Mouse (Mus musculus): ENCODE measurements at regions not wholly inside any gene's neighbourhood (a gene's known extent, or its start where the extent isn't known, plus 50 kb on each side); places are given as distances from the start of the nearest gene placed in this dataset.
A peak's percentile ranks its signal among the peaks of the same experiment; 100 is the strongest.

GRCm38 (mm10) chr6:81563192-81563591 lies 360.3 kb upstream of the Gcfc2 start:
- intact Hi-C loops (cut with DNase I), result no loop called here
- DNase-seq, result no peak

DNA sequence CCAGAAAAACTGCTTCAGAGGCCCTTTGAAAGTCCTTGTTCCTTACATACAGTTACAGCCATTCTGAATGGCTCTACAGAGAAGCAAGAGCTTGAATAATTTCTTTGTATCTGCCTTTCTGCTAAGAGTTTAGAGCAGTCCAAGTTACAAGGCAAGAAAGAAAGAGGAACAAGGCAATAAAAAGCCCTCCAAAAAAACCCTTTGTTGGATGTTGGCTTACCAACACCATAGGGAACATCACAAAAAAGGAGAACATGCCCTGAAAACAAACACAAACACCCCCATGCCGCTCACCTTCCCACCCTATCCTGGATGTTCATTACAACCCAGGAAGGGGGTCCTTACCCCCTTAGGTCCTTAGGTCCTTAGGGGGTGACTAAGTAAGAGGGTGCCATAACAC lies 359.2 kb upstream of the Gcfc2 start:
- intact Hi-C loops (cut with DNase I), result no loop called here
- no peak for DNase-seq

- DNase-seq, result no peak
- intact Hi-C loops (cut with DNase I), result no loop called here
These were observed 336.9 kb upstream of the Gcfc2 start for GRCm38 (mm10) chr6:81586441-81587117.

- intact Hi-C loops (cut with DNase I), result no loop called here
- DNase-seq, result no peak
These were observed 333.7 kb upstream of the Gcfc2 start for GRCm38 (mm10) chr6:81589727-81590126.

GRCm38 (mm10) chr6:81595926-81596325 lies 327.5 kb upstream of the Gcfc2 start:
- intact Hi-C loops (cut with DNase I), result no loop called here

DNA sequence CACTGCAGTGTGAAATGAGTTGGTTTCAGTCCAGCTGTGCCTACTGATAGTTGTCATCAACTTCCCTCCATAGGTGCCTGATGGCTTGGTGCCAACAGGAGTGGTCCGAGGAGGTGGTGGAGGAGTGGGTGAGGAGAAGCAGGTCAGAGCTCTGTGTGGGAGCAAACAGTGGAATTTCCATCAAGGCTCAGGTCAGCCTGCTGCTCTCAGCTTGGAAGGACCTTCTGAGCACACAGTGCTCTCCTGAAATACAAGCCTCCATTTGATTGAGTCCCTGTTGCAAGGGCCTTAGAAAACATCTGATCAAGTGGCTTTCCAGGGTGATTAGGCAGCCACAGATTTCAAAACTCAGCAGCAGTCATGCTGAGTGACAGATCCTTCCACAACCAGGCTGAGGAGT lies 314.8 kb upstream of the Gcfc2 start:
- no peak for DNase-seq
- intact Hi-C loops (cut with DNase I), result no loop called here

More at GRCm38 (mm10) chr6:81595926-81596325, 327.5 kb upstream of the Gcfc2 start:
- DNase-seq, result no peak

DNA sequence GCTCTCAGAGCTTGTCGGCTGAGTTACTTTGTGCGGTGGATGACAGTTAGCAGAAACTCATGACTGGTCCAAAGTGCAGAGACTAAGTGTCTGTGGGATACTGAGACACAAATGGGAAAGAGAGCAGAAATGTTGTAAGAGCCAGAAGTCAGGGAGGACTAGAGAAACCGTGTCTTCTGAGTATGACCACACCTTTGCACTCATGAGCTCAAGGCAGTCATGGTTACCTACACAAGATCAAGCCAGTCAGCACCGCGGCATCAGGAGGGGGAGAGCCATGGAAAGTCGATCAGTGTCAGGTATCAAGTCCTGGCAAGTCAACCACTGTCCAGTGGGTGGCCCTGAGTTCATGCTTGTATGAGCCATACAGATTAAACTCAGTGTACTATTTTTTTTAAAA lies 311.5 kb upstream of the Gcfc2 start:
- intact Hi-C loops (cut with DNase I), result no loop called here
- DNase-seq, result no peak

DNA sequence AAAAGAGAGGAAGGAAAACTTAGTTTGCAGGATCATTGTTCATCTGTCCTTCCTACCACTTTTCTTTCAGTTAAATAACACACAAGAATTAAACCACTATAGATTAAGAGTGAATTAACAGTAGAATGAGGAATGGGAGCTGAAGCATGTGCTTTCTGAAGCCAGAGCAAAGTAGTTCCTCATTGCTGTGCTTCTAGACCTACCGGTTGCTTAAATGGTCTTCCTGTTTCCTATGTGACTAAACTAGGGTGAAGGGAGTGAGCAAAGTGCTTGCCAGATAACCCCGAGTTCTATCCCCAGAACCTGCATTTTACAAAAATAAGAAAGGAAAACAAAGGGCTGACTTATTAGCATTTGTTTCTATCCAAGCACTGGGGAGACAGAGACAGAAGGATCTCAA lies 305.5 kb upstream of the Gcfc2 start:
- no peak for DNase-seq
- intact Hi-C loops (cut with DNase I), result no loop called here

DNA sequence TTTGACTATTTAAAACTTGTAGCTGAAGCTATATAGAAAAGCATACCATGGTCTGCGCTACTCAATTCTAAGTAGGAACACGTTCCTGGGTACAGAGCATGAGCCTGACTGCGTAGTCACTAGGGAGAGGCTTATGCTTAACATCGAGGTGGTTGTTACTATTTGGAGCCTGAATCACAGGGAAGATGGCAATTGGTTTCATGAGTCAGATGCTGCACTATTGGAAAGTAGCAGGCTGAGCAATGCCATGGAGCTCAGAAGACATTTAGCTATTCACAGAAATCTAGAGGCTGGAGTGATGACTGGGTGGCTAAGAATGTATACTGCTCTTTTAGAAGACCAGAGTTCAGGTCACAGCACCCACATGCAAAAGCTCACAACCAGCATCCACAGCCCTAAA lies 302.4 kb upstream of the Gcfc2 start:
- no peak for DNase-seq

DNA sequence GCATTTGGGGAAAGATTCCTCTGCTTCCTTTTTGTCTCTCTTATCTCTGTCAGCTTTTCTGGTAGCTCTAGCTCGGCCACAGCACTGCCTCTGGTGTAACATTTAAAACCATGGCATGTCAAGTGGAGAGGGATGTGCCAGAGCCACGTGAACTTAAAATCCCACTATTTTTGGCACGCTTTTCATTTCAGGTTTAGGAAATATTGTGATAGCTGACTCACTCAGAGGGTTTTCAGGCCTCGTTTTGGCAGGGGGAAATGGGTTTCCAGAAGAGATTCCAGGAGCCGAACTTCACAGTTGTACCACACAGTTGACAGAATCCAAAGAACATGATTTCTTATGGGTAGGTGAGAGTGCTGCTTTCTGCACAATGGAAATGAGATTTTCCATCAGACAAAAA lies 300.8 kb upstream of the Gcfc2 start:
- no peak for DNase-seq
- intact Hi-C loops (cut with DNase I), result no loop called here

More for the DNA sequence above, 302.4 kb upstream of the Gcfc2 start:
- intact Hi-C loops (cut with DNase I), result no loop called here

DNA sequence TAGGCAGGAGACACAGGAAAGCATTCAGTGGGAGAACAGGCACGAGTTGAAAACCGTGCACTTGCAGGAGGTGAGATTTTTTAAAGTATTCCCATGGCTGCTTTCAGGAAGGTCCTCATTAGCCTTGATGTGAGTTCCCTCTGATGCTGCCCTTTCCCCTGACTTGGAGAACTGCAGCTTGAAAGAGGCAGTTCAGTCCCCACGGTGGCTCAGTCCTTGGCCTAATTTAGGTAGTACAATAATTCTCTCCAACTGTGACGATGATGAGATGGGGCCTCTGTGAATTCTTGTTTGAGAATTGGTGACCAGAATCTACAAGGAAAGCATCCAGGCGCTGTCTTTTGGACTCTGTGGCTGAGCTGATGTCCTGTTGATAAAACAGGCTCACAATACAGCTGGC lies 298.5 kb upstream of the Gcfc2 start:
- no peak for DNase-seq
- intact Hi-C loops (cut with DNase I), result no loop called here

DNA sequence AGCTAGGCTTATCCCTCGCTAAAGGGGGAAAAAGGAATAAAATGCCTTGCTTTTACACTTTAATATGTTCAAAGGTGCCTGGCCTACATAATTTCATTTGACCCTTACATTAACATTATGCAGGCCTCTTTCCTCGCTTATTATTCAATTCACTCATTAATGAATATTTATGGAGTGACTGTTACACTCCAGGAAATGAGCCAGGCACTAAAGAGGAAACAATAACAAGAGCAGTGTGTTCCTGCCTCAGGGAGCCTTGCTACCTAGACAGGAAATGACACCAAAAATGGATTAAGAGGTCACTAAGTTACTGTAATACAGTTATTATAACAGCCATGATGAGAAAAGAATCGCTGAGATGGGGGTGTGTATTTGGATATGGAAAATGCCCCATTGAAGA lies 289.9 kb upstream of the Gcfc2 start:
- intact Hi-C loops (cut with DNase I), result no loop called here
- no peak for DNase-seq

- intact Hi-C loops (cut with DNase I), result no loop called here
- no peak for DNase-seq
These were observed 275.7 kb upstream of the Gcfc2 start for GRCm38 (mm10) chr6:81647615-81648375.

GRCm38 (mm10) chr6:81651856-81652255 lies 271.6 kb upstream of the Gcfc2 start:
- no peak for DNase-seq
- intact Hi-C loops (cut with DNase I), result no loop called here

- intact Hi-C loops (cut with DNase I), result no loop called here
These were observed 268.3 kb upstream of the Gcfc2 start for GRCm38 (mm10) chr6:81655205-81655604.

DNA sequence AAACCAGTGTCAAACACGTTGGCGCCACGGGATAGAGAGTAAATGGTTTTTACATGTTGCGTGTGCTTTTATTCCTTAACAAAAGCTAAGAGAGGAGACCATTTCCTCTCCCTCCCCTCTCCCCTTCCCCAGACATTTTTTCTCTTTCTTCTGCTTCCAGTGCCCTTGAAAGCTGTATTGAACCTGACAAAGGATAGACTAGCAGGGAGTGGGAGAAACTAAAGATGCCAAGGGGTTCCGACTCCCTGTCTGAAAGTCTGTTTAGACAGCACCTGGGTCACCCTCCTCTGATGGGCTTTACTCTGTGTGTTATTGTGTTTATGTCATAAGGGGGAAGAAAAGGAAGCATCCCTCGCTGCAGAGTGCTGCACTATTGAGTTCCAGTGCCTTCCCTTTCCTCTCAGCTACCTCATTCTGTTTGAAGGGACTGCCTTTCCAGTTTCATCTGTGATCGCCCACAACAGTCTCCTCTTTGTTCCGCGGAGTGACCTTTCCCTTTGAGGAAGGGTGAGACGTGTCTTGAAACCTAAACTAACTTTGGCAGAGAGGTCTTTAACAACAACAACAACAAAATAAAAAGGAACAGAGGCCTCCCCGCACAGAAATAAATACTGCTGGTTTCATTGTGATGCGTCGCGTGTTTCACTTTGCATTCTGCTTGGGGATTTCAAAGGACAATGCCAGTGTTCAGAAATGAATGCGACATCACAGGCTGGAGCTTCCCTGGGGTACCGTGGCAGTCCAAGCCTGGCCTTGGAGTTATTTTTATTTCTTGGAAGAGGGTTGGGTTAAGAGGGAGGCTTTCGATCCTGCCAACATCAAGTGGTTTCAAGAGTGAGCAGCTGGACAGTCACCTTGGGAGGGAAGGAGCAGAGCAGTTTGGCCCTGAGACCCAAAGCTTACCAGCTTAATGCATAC lies 262.7 kb upstream of the Gcfc2 start:
- intact Hi-C loops (cut with DNase I), result no loop called here
- DNase-seq, result peak in 1 of 2 experiments; percentile 10

More at GRCm38 (mm10) chr6:81655205-81655604, 268.3 kb upstream of the Gcfc2 start:
- no peak for DNase-seq

DNA sequence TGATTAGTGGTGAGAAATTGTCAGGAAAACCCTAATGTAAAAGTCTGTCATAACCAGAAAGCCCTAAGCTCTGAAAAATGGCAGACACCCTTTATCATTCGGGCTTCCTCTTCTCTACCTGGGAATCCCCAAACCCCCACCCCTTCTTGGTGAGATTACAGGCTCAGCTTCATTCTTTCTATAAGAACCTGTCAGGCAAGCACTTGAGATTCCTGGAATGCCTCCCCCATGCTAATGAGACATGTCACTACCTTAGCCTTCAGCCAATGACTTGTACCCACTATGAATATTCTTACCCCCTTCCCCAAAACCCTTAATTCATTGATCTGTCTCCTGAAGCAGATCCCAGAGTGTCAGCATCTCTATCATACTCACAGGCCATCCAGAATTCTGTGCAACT lies 254.5 kb upstream of the Gcfc2 start:
- intact Hi-C loops (cut with DNase I), result no loop called here
- no peak for DNase-seq

- DNase-seq, result no peak
These were observed 250.2 kb upstream of the Gcfc2 start for GRCm38 (mm10) chr6:81673316-81673715.

DNA sequence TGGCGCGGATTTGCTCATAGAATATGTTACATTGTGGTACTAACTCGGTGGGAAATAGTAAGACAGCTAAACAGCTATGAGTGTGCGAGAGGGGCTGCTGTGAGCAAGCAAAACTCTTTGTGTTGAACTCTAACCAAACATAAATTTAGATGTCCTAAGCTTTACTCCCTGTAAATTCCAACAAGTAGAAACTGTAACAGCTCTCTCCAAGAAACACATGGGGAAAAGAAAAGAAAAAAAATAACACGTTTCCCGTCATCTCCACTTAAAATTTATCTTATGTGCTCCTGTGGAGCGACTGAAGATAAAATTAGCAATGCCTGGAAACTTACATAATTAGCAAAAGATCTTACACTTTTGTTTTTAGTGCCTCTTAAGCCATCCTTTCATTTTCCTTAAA lies 226.2 kb upstream of the Gcfc2 start:
- intact Hi-C loops (cut with DNase I), result no loop called here
- DNase-seq, result no peak

More at GRCm38 (mm10) chr6:81673316-81673715, 250.2 kb upstream of the Gcfc2 start:
- intact Hi-C loops (cut with DNase I), result no loop called here

GRCm38 (mm10) chr6:81698173-81698572 lies 225.3 kb upstream of the Gcfc2 start:
- DNase-seq, result no peak
- intact Hi-C loops (cut with DNase I), result no loop called here

- intact Hi-C loops (cut with DNase I), result no loop called here
These were observed 208.6 kb upstream of the Gcfc2 start for GRCm38 (mm10) chr6:81714867-81715266.

More at GRCm38 (mm10) chr6:81714867-81715266, 208.6 kb upstream of the Gcfc2 start:
- no peak for DNase-seq

Data from heart, postnatal 36 days (tissue).